8 mouse cellular contexts compared by ENCODE assay signal in genomic region chr13:93838431-93839136, GRCm38 (mm10).
A peak's percentile ranks its signal among the peaks of the same experiment; 100 is the strongest.
DNase-seq lines count a peak whose midpoint lies in the region; ATAC-seq and TF ChIP-seq lines count a peak whose summit lies in the region.

No protein-coding gene starts in this region.

- peak in 1 of 2 experiments; percentile 13 for DNase-seq in heart, adult 2 months
- no peak for DNase-seq in heart, postnatal 25 days (ENCODE audit: low spot score)
- peak; percentile 60 to 68 for DNase-seq in cerebellum, postnatal 14 days
- DNase-seq in left cerebral cortex, adult 8-10 months (ENCODE audit: low spot score in 2 of 2), result no peak
- no peak for DNase-seq in right cerebral cortex, postnatal 14 days
- DNase-seq in layer of hippocampus, postnatal 10 days (ENCODE audit: low spot score in 2 of 2), result no peak

- H3K9me3 ChIP-seq in hindbrain, embryonic 12.5 days (replicated peaks), result peaks cover 3% of the 10 kb centered on the region
- 0 out of 2 replicates have a peak, but pooled peaks cover 9% of the 10 kb centered on the region for H3K9me3 ChIP-seq in midbrain, embryonic 12.5 days

- peaks cover 5% of the 10 kb centered on the region for H3K4me1 ChIP-seq in heart, adult 2 months (ENCODE audit: control insufficient read depth, insufficient read depth, low read length)
- H3K4me1 ChIP-seq in hindbrain, embryonic 12.5 days, result peaks cover 19% of the 10 kb centered on the region
- H3K4me1 ChIP-seq in midbrain, embryonic 12.5 days, result peaks cover 20% of the 10 kb centered on the region

- H3K36me3 ChIP-seq in heart, adult 2 months (ENCODE audit: control insufficient read depth, insufficient read depth, low read length), result peaks cover 5% of the 10 kb centered on the region; the same call in 1 of the 2 replicates
- H3K36me3 ChIP-seq in hindbrain, embryonic 12.5 days, result no peaks in the 10 kb centered on the region
- H3K36me3 ChIP-seq in midbrain, embryonic 12.5 days, result no peaks in the 10 kb centered on the region

- intact Hi-C loops in heart, adult 2 months (cut with DNase I), result loop anchor here (1.0 to 5.0 kb wide), 4 partner anchors 12 to 294 kb away; partner anchors contain the start of gene Lhfpl2
- intact Hi-C loops in heart, postnatal 25 days (cut with DNase I), result loop anchor here (2.0 to 5.0 kb wide), 2 partner anchors 14 to 219 kb away; partner anchors contain the start of gene Lhfpl2

- no peak for TF ChIP-seq EP300 in heart, adult 2 months (IDR thresholded peaks at IDR 0.05; ENCODE audit: insufficient read depth, low read depth, low read length)

- no peaks in the 10 kb centered on the region for H3K27me3 ChIP-seq in heart, adult 2 months (ENCODE audit: control insufficient read depth, insufficient read depth, low read length)
- H3K27me3 ChIP-seq in hindbrain, embryonic 12.5 days, result no peaks in the 10 kb centered on the region
- H3K27me3 ChIP-seq in midbrain, embryonic 12.5 days, result no peaks in the 10 kb centered on the region; the same call in 1 of the 2 replicates

- TF ChIP-seq CTCF in heart, adult 2 months (IDR thresholded peaks at IDR 0.05), result no peak

- H3K4me3 ChIP-seq in heart, adult 2 months, result no peak overlapping the region
- no peak overlapping the region for H3K4me3 ChIP-seq in hindbrain, embryonic 12.5 days
- no peak overlapping the region for H3K4me3 ChIP-seq in midbrain, embryonic 12.5 days

- whole genome bisulfite sequencing in heart, adult 2 months, result 29% methylated on average over 8 of the region's 8 CpGs
- 56% methylated on average over 8 of the region's 8 CpGs for WGBS in hindbrain, embryonic 12.5 days
- 48% methylated on average over 8 of the region's 8 CpGs for WGBS in midbrain, embryonic 12.5 days

- no peak for ATAC-seq in hindbrain, embryonic 12.5 days (ENCODE audit: low FRiP score)
- ATAC-seq in midbrain, embryonic 12.5 days (ENCODE audit: low FRiP score, low read depth), result peak; percentile 18; the same call in 1 of the 2 replicates

- peak overlapping the region; percentile 76 for H3K27ac ChIP-seq in heart, adult 2 months
- peak overlapping the region; percentile 69 for H3K27ac ChIP-seq in hindbrain, embryonic 12.5 days
- H3K27ac ChIP-seq in midbrain, embryonic 12.5 days (replicated peaks), result peak overlapping the region; percentile 73

- no peak for TF ChIP-seq POLR2A in heart, adult 2 months (IDR thresholded peaks at IDR 0.05; ENCODE audit: insufficient read depth, low read depth, low read length)

- no peak overlapping the region for H3K4me2 ChIP-seq in hindbrain, embryonic 12.5 days (replicated peaks)
- 0 out of 2 replicates have a peak overlapping the region, but pooled peaks have one; percentile 17 for H3K4me2 ChIP-seq in midbrain, embryonic 12.5 days (replicated peaks)

- H3K79me2 ChIP-seq in heart, adult 2 months (replicated peaks; ENCODE audit: control insufficient read depth, insufficient read depth, low read length), result no peaks in the 10 kb centered on the region

- no peak overlapping the region for H3K9ac ChIP-seq in heart, adult 2 months (ENCODE audit: low read depth, low read length)
- no peak overlapping the region for H3K9ac ChIP-seq in hindbrain, embryonic 12.5 days
- H3K9ac ChIP-seq in midbrain, embryonic 12.5 days (replicated peaks), result no peak overlapping the region

Comparison
In these comparisons a context has a peak if more than half of its experiments do, and no peak if none do; other contexts are left out.
1. DNase-seq: peak in cerebellum, postnatal 14 days (2 of 2); none in heart, postnatal 25 days (single experiment), left cerebral cortex, adult 8-10 months (0 of 2), right cerebral cortex, postnatal 14 days (single experiment) and layer of hippocampus, postnatal 10 days (0 of 2).
2. Peak in every context shown above with its lines, with median percentiles within 50 percentile points of each other: H3K27ac ChIP-seq.